Mouse (Mus musculus) right cerebral cortex, postnatal 4 days (tissue): ENCODE measurements around the gene Naga.

Experiments used
- DNase-seq: peaks from one replicate; pipeline ENCODE4 v3.0.0-alpha.2; 2022

Naga gene

GRCm38 (mm10) chr15:82354126-82354945, 15.6 kb upstream of the Naga start, which contains the start of gene Ndufa6:
Gene Ndufa6 (minus strand): TSS chr15:82354322.
- DNase-seq, result peak; percentile 98

GRCm38 (mm10) chr15:82353745-82354113, 15.0 kb upstream of the Naga start:
- DNase-seq, result no peak

- no peak for DNase-seq
Observed at GRCm38 (mm10) chr15:82353078-82353744, 14.5 kb upstream of the Naga start.

DNA sequence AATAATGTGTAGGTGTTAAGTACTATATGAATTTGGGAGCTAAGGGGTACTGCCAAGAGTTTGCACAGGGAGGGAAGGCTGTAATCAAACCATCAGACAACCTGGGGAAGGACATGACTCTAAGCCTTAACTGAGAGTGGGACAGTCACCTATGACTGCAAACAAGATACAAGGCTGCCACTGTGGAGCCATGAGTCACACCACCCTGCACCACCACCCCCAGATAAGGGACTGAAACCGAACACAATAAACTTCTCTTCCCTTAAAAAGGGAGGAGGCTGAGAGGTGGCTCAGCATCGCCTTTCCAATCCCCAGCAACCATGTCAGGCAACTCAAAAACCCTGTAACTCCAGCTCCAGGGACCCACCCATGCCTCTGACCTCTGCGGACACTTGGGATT, 12.8 kb upstream of the Naga start:
- no peak for DNase-seq

- DNase-seq, result no peak
Observed at GRCm38 (mm10) chr15:82350349-82350748, 11.6 kb upstream of the Naga start.

- DNase-seq, result no peak
Observed at GRCm38 (mm10) chr15:82348999-82349341, 10.2 kb upstream of the Naga start.

DNA sequence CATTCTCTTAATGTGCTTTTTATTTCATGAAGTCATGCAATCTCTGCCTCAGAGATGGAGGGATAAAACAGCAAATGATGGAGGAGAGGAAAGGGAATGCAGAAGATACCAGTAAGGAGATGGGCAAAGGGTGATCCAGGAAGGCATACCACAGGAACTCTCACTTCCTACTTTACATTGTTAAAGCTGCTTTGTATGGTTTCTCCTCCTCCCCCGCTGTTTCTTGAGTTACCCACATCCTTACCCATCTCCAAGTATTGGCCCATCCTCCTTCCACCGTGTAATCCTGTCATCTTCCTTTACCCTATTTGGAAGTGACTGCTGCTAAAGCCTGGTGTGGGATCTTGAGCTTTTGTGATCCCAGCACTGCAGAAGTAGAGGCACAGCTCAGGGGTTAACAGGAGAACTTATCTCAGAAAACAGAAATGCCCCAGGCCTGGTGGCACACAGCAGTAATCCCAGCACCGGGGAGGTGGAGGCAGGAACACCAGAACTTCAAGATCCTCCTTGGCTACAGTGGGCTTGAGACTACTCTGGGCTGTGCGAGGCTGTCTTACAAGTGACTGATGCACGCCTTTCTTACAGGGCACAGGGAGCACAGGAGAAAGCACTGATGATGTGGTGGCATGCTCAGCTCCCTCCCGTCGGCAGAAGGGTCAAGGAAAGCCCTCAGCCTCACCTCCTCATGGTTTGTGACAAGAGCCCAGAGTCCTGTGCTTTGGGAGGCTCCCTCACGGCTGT, 9.7 kb upstream of the Naga start:
- no peak for DNase-seq

DNA sequence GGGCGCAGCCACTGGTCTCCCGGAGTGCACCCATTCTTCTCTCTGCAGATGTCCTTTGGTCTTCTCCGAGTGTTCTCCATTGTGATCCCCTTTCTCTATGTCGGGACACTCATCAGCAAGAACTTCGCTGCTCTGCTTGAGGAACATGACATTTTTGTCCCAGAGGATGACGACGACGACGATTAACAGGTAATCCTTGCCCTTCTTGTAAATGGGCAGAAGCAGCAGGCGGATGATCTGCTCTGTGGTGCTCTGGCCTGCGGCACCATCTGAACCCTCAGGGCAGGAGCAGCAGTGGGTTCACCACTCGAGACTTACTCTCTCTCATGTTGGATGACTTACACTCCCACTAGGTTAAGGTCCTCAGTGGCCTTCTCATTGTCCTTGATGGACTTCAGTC, 9.1 kb upstream of the Naga start:
- no peak for DNase-seq

DNA sequence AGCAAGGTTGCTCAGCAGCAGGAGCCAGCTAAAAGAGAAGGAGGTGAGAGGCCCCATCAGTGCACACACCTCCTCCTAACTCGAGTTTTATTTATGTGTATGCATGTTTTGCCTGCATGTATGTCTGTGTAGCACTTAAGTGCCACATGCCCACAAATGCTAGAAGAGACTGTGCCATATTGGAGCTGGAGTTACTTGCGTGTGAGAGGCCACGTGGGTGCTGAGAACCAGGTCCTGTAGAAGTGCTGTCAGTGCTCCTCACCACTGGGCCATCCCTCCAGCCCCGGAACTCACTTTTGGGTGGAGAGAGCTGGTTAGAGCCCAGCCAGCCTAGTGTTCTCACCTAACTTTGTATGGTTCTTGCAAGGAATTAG, 8.6 kb upstream of the Naga start:
- DNase-seq, result no peak

DNA sequence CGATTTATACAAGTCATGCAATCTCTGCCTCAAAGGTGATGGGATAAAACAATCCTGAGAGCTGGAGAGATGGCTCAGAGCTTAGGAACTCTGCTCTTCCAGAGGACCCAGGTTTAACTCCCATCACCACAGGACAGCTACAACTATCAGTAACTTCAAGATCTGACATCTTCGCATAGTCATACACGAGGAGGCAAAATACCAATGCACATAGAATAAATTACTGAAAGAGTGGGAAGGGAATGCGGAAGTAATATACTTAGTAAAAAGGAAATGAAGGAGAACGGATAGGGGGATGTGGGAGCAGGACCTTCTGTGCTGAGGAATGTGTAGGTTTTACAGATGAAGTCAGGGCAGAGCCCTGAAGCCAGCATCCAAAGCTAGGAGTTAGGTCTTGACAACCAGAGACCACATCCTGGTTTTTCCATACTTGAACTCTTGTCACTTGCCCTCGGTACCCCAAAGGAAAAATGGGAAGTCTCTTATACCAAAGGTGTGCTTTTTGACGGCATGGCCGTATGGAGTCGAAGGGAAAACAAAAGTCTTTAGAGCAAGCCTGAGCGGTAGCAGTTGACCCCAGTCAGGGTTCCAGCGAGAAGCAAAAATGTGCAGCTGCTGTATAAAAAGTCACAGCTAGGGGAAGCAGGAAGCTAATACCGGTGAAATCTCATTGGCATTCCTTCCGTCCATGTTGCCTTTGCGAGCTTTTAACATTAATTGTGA, 8.0 kb upstream of the Naga start:
- DNase-seq, result no peak

- peak; percentile 93 for DNase-seq
Observed at GRCm38 (mm10) chr15:82345820-82346470, 7.2 kb upstream of the Naga start.

DNA sequence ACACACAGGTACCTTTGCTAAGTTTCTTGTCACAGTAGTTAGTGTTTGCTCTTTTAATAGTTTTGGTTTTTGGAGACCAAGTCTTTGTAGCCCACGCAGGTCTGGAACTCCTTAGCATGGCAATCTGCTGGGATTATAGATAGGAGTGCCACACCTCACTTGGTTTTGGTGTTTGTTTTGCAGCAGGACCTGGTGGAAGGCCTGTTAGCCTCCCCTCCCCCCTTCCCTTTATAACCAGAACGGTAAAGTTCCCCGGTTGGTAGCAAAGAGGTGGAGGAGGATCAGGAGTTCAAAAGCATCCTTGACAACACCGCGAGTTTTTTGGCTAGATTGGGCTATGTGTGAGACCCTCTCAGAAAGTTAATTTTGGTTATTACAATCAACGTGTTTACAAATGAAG, 6.2 kb upstream of the Naga start:
- no peak for DNase-seq

DNA sequence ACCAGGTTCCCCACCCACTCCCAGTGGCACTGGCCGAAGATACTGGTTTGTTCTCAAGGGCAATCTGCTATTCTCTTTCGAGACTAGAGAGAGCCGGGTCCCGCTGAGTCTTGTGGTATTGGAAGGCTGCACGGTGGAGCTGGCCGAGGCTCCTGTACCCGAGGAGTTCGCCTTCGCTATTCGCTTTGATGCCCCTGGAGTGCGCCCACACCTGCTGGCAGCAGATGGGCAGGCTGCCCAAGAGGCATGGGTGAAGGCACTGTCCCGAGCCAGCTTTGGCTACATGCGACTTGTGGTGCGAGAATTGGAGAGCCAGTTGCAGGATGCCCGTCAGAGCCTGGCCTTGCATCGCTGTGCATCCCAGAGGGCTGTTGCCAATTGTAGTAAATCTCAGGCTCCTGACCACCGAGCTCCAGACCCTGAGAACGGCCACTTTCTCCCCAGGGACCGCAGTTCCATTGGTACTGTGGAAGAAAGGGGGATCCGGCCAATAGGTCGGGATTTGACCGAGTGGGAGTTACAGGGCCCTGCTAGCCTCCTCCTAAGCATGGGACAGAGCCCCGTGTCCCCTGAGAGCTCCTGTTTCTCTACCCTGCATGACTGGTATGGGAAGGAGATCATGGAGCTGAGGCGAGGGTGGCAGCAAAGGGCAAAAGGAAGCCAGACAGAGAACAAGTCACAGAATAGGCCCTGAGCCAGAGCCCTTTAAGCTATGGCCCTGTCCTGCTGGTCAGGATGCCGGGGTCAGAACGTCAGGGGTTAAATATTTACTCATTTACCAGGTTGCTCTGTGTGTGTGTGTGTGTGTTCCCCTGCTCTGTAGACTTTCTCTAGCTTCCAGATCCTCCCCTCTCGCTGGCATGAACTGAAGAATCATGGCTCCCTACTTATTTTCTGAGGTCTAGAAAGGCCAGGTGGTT, 4.9 kb upstream of the Naga start:
- no peak for DNase-seq

DNA sequence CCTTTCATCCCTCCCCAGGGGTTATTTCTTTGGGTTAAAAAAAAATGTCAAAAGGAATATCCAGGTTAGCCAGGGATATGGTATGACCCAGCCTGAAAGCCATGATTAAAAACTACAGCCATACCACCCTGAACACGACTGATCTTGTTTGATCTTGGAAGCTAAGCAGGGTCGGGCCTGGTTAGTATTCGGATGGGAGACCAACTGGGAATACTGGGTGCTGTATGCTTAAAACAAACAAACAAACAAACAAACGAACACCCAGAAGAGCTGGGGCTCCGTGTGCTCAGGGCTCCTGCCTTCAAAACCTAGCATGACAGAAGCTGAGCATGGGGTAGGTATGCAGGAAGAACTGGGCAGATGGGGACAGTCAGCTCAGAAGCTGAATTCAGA, 3.8 kb upstream of the Naga start:
- DNase-seq, result no peak

- DNase-seq, result no peak
Observed at GRCm38 (mm10) chr15:82341675-82342542, 3.2 kb upstream of the Naga start.

DNA sequence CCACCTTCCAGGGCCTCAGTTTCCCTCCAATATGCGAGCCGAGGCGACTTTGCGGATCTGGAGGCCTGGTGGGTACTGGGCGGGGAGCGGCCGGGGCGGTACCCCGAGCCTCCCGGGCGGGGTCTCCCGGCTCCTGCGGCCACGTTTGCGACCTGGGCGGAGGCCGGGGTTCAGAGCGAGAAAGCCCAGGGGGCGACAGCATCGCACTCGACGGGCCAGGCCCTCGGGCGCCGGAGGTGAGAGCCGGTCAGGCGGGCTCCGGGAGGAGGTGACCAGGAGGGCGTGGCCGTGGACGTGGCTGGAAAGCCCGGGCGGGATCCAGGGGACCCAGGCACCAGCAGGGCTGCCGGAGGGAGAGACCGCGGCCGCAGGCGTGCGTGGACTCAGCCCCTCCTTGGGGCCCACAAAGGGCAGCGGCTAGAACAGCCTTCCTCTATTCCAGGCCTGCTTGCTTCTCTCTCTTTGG, 2.3 kb upstream of the Naga start:
- no peak for DNase-seq

DNA sequence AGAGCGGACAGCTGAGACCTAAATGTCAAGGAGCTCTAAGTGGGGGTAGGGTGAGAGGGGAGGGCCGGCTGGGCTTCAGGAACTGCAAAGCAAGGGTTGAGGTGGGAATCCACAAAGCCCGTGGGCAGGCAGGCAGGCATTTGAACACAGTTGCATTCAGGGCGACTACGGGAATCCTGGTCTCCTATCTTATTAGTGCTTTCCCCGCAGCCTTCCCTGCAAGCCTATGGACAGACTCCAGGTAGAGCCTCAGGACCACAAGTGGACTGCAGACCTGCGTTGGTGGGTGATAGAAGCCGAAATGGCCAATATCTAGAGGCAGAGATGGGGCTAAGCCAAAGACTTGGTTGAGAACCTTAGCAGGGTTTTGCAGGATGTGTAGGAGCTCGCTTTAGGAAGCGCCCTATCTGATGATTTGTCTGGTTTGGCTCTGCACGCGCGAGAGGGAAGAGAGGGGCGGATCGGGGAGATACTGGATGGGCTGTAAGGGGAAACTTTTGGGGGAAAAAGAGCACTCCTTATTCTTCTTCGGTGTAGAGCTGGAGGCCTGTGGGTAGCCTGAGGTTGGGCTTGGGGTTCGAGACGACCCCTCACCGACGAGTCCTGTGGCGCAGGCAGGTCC, 1.8 kb upstream of the Naga start:
- DNase-seq, result no peak

DNA sequence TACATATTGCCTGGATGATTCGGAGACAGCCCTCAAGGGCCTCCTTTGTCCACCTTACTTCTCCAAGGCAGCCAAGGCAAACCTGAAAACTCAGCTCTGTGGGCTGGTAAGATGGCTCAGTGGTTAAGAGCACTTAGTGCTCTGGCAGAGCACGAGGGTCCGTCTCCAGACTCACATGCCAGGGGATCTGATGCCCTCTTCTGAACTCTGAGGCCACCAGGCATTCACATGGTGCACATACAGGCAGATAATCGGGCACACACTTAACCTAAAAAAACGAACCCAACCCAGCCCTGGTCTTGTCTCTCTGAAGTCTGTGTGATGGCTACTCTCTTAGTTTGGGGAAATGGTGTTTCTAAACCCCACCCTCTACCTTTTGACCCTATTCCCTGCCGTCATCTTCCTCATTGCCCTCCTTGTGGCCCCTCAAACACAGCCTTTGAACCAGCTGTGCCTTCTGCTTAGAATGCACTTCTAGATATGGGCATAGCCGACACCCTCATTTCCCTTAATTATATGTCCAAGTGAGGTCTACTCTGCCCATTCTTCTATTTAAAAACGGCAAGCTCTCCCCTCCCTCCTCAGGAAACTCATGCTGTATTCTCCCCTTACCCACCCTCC, 1.0 kb upstream of the Naga start:
- no peak for DNase-seq

DNA sequence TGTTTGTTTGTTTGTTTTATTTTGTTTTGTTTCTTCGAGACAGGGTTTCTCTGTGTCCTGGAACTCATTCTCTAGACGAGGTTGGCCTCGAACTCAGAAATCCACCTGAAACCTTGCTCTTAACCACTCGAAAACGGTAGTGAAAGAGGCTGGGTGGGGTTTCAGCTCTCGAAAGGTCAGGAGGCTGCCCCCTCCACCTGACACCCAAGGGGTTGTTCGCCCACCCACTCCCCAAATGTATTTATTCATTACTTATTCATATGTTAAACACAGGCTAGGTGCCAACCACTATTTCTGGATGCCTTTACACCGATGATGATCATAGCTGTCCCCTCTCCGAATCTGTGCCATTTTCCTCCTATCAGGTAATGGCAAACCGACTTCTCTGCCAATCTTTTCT, 425 bp upstream of the Naga start:
- DNase-seq, result no peak

GRCm38 (mm10) chr15:82337875-82338274, 850 bp downstream of the Naga start:
- no peak for DNase-seq
